Mouse (Mus musculus) liver, embryonic 11.5 days (tissue): ENCODE results near the gene Eln. TPM values are rescaled to one million over a fixed set of nuclear protein-coding genes. Genes with fewer than 3 reads are reported as not detected.

Experiments
- ATAC-seq: fragments of 200-750 bp; cut with Nextera tagmentation; replicated peaks from 2 replicates; pipeline ENCODE4 v1.8.0; 2017; ENCODE audit warnings: moderate number of reproducible peaks, mild to moderate bottlenecking, moderate TSS enrichment, moderate library complexity; ENCODE audit not compliant: low FRiP score
- DNase-seq: peaks from one replicate; pipeline ENCODE4 v3.0.0-alpha.2; 2017; ENCODE audit warnings: low spot score
- H3K27ac ChIP-seq: fragments of 300-500 bp; sonication (generic); 2 replicates; pipeline ENCODE4 v1.5.1; 2014; ENCODE audit warnings: mild to moderate bottlenecking, low read depth, low read length, control low read depth
- H3K27me3 ChIP-seq: fragments of 300-500 bp; sonication (generic); replicated peaks from 2 replicates; pipeline ENCODE4 v1.6.1; 2014; ENCODE audit warnings: low read length, mixed read lengths; ENCODE audit not compliant: control insufficient read depth, insufficient read depth
- H3K36me3 ChIP-seq: fragments of 300-500 bp; sonication (generic); 2 replicates; pipeline ENCODE4 v1.6.1; 2014; ENCODE audit warnings: mild to moderate bottlenecking, low read length, moderate library complexity, mixed read lengths; ENCODE audit not compliant: control insufficient read depth, insufficient read depth
- H3K4me1 ChIP-seq: fragments of 300-500 bp; sonication (generic); replicated peaks from 2 replicates; pipeline ENCODE4 v1.6.1; 2014; ENCODE audit warnings: low read length, mixed read lengths; ENCODE audit not compliant: control insufficient read depth, insufficient read depth
- H3K4me2 ChIP-seq: fragments of 300-500 bp; sonication (generic); 2 replicates; pipeline ENCODE4 v1.6.1; 2014; ENCODE audit warnings: mild to moderate bottlenecking, control low read depth, moderate library complexity
- H3K4me3 ChIP-seq: fragments of 300-500 bp; sonication (generic); 2 replicates; pipeline ENCODE4 v1.5.1; 2014; ENCODE audit warnings: low read depth, low read length, control low read depth
- H3K9ac ChIP-seq: fragments of 300-500 bp; sonication (generic); 2 replicates; pipeline ENCODE4 v1.6.1; 2014; ENCODE audit warnings: low read depth, low read length, control low read depth
- H3K9me3 ChIP-seq: fragments of 300-500 bp; sonication (generic); 2 replicates; pipeline ENCODE4 v1.6.1; 2016; ENCODE audit warnings: low read length, inconsistent platforms, mixed read lengths; ENCODE audit not compliant: control insufficient read depth
- WGBS: fragments of 180-500 bp; shearing (Covaris S2); extraction: QIAGEN DNeasy Blood & Tissue Kit; methylation state at CpG from one replicate; pipeline ENCODE4 v1.1.7; 2014; 5-methylcytosine and 5-hydroxymethylcytosine counted together
- polyA plus RNA-seq: library from polyadenylated mRNA; unstranded; fragments of >200 nt; fragmentation: Nextera tagmentation; extraction: Ambion mirVana; gene quantifications from 2 replicates; pipeline ENCODE4 v1.2.1, GENCODE M21; 2014

Gene Eln
- polyA plus RNA-seq, 1 experiment from 2014 or later, result 4.4 TPM

DNA sequence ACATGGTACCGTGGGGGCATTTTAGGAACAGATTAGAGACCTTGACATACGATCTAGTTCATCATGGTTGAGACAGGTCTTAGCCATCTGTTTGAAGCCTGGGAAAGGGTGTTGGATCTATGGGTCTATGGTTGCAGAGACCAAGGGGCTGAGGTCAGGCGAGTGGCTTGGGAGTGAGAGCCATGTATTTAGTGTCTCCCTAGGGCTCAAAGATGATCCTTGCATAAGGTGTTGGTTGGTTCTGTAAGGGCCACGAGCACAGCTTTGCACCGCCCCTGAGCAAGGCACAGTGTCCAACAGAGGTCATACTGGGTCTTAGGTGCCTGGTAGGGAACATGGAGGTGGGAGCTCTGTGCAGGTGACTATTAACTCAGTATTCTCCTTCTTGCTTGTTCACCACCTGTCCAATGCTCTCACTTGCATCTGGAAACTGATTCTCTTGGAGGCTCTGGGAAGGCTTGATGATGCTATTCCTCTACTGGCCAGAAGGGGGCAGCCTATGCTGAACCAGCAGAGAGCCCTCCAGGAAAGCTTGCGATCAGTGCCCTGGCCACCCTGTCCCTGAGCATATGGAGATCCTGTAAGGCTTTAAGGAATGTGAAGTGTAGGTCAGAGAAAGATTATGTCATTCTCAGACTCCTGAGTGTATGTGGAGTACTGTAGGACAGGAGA is 960 bp upstream of the Eln start:
- Histone ChIP-seq H3K4me2 (no peak overlapping the region), H3K4me1 (no peaks in the 10 kb centered on the region), H3K4me3 (no peak overlapping the region), H3K27me3 (peaks cover 15% of the 10 kb centered on the region), H3K27ac (no peak overlapping the region), H3K36me3 (no peaks in the 10 kb centered on the region), H3K9me3 (no peaks in the 10 kb centered on the region), H3K9ac (no peak overlapping the region)
- peak; percentile 62 for DNase-seq
- WGBS, result 46% methylated on average over 6 of the region's 6 CpGs
- ATAC-seq, result no peak

- H3K27ac ChIP-seq, result no peak overlapping the region
These were observed 380 bp upstream of the Eln start for GRCm38 (mm10) chr5:134747512-134747893.

DNA sequence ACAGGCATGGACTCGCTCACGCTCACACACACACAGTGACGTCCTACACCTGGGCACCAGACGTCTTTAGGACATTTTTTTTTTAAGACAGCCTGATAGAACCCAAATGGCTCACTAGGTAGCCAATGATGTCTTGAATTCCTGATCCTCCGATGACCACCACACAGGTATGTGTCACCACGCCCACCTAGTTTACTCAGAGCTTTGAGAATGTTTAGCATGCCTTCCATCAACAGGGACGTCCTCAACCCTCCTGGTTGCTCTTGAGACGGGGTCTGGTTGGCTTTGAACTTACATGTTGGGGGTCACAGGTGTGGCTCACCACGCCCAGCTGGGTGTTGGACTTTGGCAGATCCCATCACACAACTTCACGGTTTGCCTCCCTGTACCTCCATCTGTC is 922 bp downstream of the Eln start:
- Histone ChIP-seq H3K27ac (no peak overlapping the region), H3K36me3 (no peaks in the 10 kb centered on the region), H3K27me3 (peaks cover 16% of the 10 kb centered on the region), H3K4me3 (no peak overlapping the region), H3K9me3 (no peaks in the 10 kb centered on the region), H3K4me2 (no peak overlapping the region; the same call in 1 of the 2 replicates), H3K4me1 (peaks cover 2% of the 10 kb centered on the region; the same call in 1 of the 2 replicates), H3K9ac (no peak overlapping the region)
- ATAC-seq (no peak), DNase-seq (no peak)
- 65% methylated on average over 10 of the region's 10 CpGs for WGBS

More at GRCm38 (mm10) chr5:134747512-134747893, 380 bp upstream of the Eln start:
- 7% methylated on average over 8 of the region's 11 CpGs for WGBS
- Histone ChIP-seq H3K4me1 (peaks cover under 1% of the 10 kb centered on the region; the same call in 1 of the 2 replicates), H3K4me2 (peak overlapping the region; percentile 63), H3K9me3 (no peaks in the 10 kb centered on the region), H3K27me3 (peaks cover 16% of the 10 kb centered on the region), H3K4me3 (peak overlapping the region; percentile 38; the same call in 1 of the 2 replicates), H3K36me3 (no peaks in the 10 kb centered on the region), H3K9ac (no peak overlapping the region)
- DNase-seq (no peak), ATAC-seq (no peak)

DNA sequence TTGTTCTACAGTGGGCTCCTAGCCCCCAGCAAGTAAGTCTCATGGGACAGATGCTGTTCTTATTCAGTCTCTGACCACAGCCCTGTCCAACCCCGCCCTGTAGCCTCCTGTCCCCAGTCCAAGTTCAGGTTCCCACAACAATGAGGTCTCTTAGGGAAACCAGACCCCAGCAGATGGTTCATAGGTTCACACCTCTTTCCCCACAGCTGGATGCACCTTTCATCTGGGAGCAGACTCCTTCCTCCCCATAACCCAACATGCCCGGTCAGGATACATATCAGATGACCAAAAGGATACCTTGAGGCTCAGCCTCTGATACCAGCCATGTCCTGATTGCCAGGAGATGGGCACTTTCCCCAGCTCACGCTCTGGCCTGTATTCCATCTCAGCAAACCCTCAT is 1.3 kb downstream of the Eln start:
- 75% methylated on average over 3 of the region's 3 CpGs for WGBS
- Histone ChIP-seq H3K9me3 (no peaks in the 10 kb centered on the region), H3K4me1 (peaks cover 2% of the 10 kb centered on the region; the same call in 1 of the 2 replicates), H3K27me3 (peaks cover 16% of the 10 kb centered on the region), H3K4me2 (no peak overlapping the region), H3K27ac (no peak overlapping the region), H3K9ac (no peak overlapping the region), H3K4me3 (no peak overlapping the region), H3K36me3 (no peaks in the 10 kb centered on the region)
- ATAC-seq, result no peak
- no peak for DNase-seq

GRCm38 (mm10) chr5:134745000-134745399 is 2.1 kb downstream of the Eln start:
- H3K27me3 ChIP-seq, result peaks cover 16% of the 10 kb centered on the region
- H3K9me3 ChIP-seq, result no peaks in the 10 kb centered on the region

GRCm38 (mm10) chr5:134743991-134744390 is 3.1 kb downstream of the Eln start:
- H3K9me3 ChIP-seq, result no peaks in the 10 kb centered on the region
- H3K4me1 ChIP-seq, result peaks cover 2% of the 10 kb centered on the region; the same call in 1 of the 2 replicates
- H3K9ac ChIP-seq, result no peak overlapping the region
- no peak overlapping the region for H3K4me2 ChIP-seq
- H3K27ac ChIP-seq, result peak overlapping the region; percentile 25; the same call in 1 of the 2 replicates
- H3K27me3 ChIP-seq, result peaks cover 16% of the 10 kb centered on the region
- no peaks in the 10 kb centered on the region for H3K36me3 ChIP-seq
- ATAC-seq (no peak), DNase-seq (peak; percentile 42)
- 37% methylated on average over 12 of the region's 12 CpGs for WGBS
- no peak overlapping the region for H3K4me3 ChIP-seq

More at GRCm38 (mm10) chr5:134745000-134745399, 2.1 kb downstream of the Eln start:
- H3K4me1 ChIP-seq, result peaks cover 2% of the 10 kb centered on the region; the same call in 1 of the 2 replicates
- no peak overlapping the region for H3K4me3 ChIP-seq
- DNase-seq, result no peak
- no peak overlapping the region for H3K9ac ChIP-seq
- H3K27ac ChIP-seq, result no peak overlapping the region
- H3K36me3 ChIP-seq, result no peaks in the 10 kb centered on the region
- no peak overlapping the region for H3K4me2 ChIP-seq
- WGBS, result 76% methylated on average over 3 of the region's 3 CpGs
- no peak for ATAC-seq

DNA sequence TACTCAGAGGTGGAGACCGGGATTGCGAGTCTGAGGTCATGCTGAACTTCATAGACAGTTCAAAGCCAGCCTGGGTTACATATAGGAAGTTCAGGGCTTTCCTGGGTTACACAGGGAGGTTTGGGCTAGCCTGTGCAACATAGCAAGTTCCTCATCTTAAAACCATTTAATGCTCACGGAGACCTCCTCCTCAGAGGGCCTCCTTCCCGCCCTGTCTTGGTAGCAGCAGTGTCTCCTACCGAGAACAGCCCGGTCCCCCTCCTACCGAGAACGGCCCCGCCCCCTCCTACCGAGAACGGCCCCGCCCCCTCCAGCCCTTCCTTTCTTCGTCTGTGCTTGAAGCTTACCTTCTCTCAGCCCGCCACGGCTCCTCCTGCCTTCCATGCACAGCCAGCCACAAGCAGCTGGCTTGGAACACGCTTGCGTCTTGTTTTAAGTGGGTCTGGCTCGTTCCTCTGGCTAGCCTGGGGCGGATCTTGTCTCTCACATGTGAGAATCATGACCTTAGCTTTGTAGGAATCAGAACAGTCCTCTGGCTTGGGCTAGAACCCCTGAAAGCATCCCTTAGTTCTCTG is 4.8 kb downstream of the Eln start:
- Histone ChIP-seq H3K27ac (no peak overlapping the region), H3K36me3 (no peaks in the 10 kb centered on the region), H3K9me3 (no peaks in the 10 kb centered on the region), H3K9ac (no peak overlapping the region), H3K4me1 (peaks cover 2% of the 10 kb centered on the region; the same call in 1 of the 2 replicates), H3K4me3 (no peak overlapping the region), H3K27me3 (peaks cover 16% of the 10 kb centered on the region), H3K4me2 (peak overlapping the region; percentile 33)
- 13% methylated on average over 19 of the region's 19 CpGs for WGBS
- DNase-seq, result no peak
- no peak for ATAC-seq

- Histone ChIP-seq H3K4me3 (no peak overlapping the region), H3K27me3 (peaks cover 5% of the 10 kb centered on the region), H3K4me2 (no peak overlapping the region), H3K4me1 (peaks cover 2% of the 10 kb centered on the region; the same call in 1 of the 2 replicates), H3K9me3 (no peaks in the 10 kb centered on the region), H3K9ac (no peak overlapping the region), H3K36me3 (no peaks in the 10 kb centered on the region), H3K27ac (no peak overlapping the region)
- DNase-seq, result no peak
- no peak for ATAC-seq
- 69% methylated on average over 11 of the region's 11 CpGs for WGBS
These were observed 6.4 kb downstream of the Eln start for GRCm38 (mm10) chr5:134740501-134741341.
